Mouse (Mus musculus) left cerebral cortex, postnatal 4 days (tissue): ENCODE measurements around the gene Ncbp1. TPM values are rescaled to one million over a fixed set of nuclear protein-coding genes. Genes with fewer than 3 reads are reported as not detected.

Experiments
- DNase-seq: peaks from one replicate; pipeline ENCODE4 v3.0.0-alpha.2; 2022
- intact Hi-C: fragments of 180-260 bp; cut with DNase I; formaldehyde crosslinking; loops from one replicate; pipeline ENCODE4 v1.15.1; 2025
- total RNA-seq, 2 experiments: library from RNA; stranded (reverse); gene quantifications; 2 replicates each; pipeline ENCODE4 v1.2.3; 2021

The Ncbp1 gene
- total RNA-seq, 2 experiments from 2014 or later = 58.6 to 66.2 TPM

DNA sequence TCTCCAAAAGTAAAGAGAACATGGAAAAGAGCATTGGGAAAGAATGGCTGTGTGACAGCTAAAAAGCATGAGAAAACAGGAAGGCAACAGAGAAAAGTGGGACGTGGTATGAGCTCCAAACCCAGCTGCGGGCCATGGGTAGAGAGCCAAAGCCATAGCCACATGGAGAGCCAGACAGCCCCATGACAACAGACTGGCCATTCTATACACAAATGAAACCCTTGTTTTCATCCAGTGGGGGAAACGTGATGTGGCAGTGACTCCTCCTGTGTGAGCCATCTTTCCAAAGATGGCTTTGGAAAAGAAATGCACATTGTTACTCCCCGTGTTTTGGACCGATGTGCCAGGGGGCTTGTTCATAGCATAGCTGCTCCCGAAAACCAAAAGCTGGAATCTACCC is 58.1 kb downstream of the Ncbp1 start:
- intact Hi-C loops = no loop called here

DNA sequence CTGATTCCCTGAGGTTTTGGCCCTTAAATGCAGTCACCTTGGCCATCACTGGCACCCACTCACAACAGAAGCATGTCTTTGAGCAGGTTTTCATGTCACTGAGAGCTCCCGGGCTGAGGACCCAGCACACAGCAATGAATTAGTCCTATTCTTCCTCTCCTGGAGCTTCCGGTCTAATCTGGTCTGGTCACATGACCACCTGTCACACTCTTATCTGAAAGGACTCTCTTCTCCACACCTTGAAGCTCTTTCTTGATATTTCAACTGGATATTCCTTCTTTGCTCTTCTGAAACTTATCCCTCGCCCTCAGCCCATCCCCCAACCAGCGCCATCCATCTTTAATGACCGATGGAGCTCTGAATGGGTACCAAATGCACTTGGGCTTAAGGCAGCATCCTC is 59.7 kb downstream of the Ncbp1 start:
- no peak for DNase-seq
- intact Hi-C loops = no loop called here

More for the DNA sequence above, 58.1 kb downstream of the Ncbp1 start:
- peak; percentile 41 for DNase-seq

DNA sequence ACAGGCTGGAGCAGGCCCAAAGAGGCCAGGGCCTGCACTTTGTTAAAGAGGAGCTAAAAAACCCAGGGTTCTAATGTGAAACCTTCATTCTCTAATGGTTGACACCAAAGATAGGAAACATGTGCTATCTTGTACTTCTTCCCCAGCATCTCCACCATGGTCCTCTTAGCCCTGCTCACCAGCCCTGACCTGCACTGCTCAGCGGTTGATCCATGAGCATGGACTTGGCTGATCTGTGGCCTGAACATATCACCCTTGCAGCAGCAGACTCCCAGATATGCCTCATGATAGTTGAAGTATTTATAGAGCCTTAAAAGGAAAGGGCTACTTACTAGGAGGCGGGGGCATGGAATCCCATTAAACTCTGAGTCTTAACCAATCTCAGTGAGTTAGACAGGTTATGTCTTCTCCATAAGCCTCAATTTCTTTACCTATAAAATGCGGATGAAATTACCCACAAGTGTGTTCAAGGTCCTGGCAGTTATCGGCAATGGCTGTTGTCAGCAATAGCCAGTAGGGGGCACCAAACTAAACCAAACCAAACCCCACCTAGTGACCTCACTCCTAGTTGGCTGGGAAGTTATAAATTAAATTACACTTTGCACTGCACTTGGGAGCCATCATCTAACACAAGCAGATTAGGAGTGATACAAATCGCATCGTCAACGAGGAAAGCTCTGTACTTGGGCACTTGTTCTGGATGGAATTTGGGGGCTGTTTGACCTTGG is 63.6 kb downstream of the Ncbp1 start:
- intact Hi-C loops = loop anchor here (10.0 kb wide), 3 partner anchors 103 to 263 kb away; partner anchors contain the start of gene Foxe1
- DNase-seq = peak; percentile 67

DNA sequence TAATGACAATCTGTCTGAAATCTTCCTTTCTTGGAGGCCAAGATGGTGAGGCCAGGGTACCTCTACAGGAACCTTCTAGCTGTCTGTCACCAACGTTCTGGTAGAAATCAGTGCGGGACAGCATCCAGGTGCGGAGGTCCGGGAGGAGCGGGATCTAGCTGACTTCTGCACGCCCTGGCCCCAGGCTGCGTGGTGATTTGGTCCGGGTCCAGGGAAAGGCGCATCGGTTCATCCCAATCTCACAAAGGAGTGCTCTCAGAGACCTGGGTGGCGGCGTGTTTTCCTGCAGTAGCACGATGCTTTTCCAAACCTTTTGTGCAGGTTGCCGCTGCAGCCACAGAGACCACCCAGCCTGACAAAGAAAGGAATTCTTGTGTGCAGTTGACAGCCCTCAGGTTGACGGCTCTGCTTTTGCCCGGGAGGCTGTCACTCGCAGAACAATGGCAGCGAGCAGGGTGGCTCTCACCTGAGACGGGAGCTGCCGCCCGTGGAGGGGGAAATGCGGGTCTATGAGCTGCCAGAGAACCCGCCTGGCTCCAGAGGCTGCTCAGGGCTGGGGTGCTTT is 64.2 kb downstream of the Ncbp1 start:
- intact Hi-C loops = loop anchor here (10.0 kb wide), 3 partner anchors 102 to 262 kb away; partner anchors contain the start of gene Foxe1
- DNase-seq = peak; percentile 34

DNA sequence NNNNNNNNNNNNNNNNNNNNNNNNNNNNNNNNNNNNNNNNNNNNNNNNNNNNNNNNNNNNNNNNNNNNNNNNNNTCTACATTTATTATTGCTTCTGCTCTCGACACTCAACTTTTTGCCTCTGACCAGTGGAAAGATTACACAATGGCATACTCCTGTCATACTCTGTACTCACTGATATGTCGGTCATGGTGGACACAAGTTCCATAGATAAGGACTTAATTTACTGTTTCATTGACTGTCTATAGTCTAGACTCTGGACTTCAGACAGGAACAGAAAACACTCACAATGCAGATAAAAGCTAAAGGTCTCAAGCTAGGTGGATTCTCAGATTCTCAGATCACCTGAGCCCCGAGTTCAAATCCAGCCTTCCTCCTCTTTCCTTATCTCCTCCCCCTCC is 82.7 kb downstream of the Ncbp1 start:
- DNase-seq = no peak
- intact Hi-C loops = no loop called here

Other genes with a start within 250 kb of the Ncbp1 start
- under 1 TPM; 0.28 to 0.79 TPM for gene Ccdc180, start 248.3 kb upstream of the Ncbp1 start, total RNA-seq
- 10 to 100 TPM; 26.1 to 29.2 TPM for gene Tdrd7, start 173.3 kb upstream of the Ncbp1 start, total RNA-seq
- gene Tmod1, start 99.7 kb upstream of the Ncbp1 start, total RNA-seq = 1 to 10 TPM; 2.4 to 3.4 TPM
- gene Tstd2, start 81 bp downstream of the Ncbp1 start, total RNA-seq = 10 to 100 TPM; 20.0 to 22.3 TPM
- gene Xpa, start 57.7 kb downstream of the Ncbp1 start, total RNA-seq = 10 to 100 TPM; 19.3 to 23.6 TPM
- not detected for gene Foxe1, start 205.0 kb downstream of the Ncbp1 start, total RNA-seq